Mouse (Mus musculus): ENCODE results near the gene Gfi1b. TPM values are rescaled to one million over a fixed set of nuclear protein-coding genes. Genes with fewer than 3 reads are reported as not detected.

Gene Gfi1b
- polyA plus RNA-seq, 1 experiment: 0.66 TPM

GRCm38 (mm10) chr2:28640461-28641424 lies 19.0 kb upstream of the Gfi1b start, which contains the start of gene Tsc1:
Gene Tsc1, plus strand, starts transcription at chr2:28641228.
- 2% methylated on average over 46 of the region's 47 CpGs for WGBS
- peaks cover 6% of the 10 kb centered on the region for H3K4me1 ChIP-seq (ENCODE audit: control insufficient read depth, insufficient read depth, low read length)
- TF ChIP-seq CTCF (IDR thresholded peaks at IDR 0.05; ENCODE audit: insufficient read depth, low read length): no peak
- peak; percentile 91 for TF ChIP-seq POLR2A (IDR thresholded peaks at IDR 0.05; ENCODE audit: borderline replicate concordance, extremely low read depth, low read depth, low read length)
- H3K4me3 ChIP-seq (replicated peaks; ENCODE audit: extremely low read depth, low read depth, low read length): peak within 1 kb of the TSS; percentile 78
- DNase-seq: peak; percentile 92

GRCm38 (mm10) chr2:28639794-28640193 lies 18.0 kb upstream of the Gfi1b start:
- DNase-seq: no peak

GRCm38 (mm10) chr2:28638886-28639285 lies 17.1 kb upstream of the Gfi1b start:
- no peak overlapping the region for H3K4me3 ChIP-seq (replicated peaks; ENCODE audit: extremely low read depth, low read depth, low read length)
- TF ChIP-seq CTCF (IDR thresholded peaks at IDR 0.05; ENCODE audit: insufficient read depth, low read length) (no peak), POLR2A (IDR thresholded peaks at IDR 0.05; ENCODE audit: borderline replicate concordance, extremely low read depth, low read depth, low read length) (no peak)
- 14% methylated on average over 9 of the region's 9 CpGs for WGBS
- peaks cover 6% of the 10 kb centered on the region for H3K4me1 ChIP-seq (ENCODE audit: control insufficient read depth, insufficient read depth, low read length)
- DNase-seq: peak; percentile 23

More at GRCm38 (mm10) chr2:28639794-28640193, 18.0 kb upstream of the Gfi1b start:
- WGBS: 59% methylated on average over 7 of the region's 7 CpGs
- no peak for TF ChIP-seq POLR2A (IDR thresholded peaks at IDR 0.05; ENCODE audit: borderline replicate concordance, extremely low read depth, low read depth, low read length)
- TF ChIP-seq CTCF (IDR thresholded peaks at IDR 0.05; ENCODE audit: insufficient read depth, low read length): peak; percentile 35; the same call in 1 of the 2 replicates
- peaks cover 6% of the 10 kb centered on the region for H3K4me1 ChIP-seq (ENCODE audit: control insufficient read depth, insufficient read depth, low read length)
- no peak overlapping the region for H3K4me3 ChIP-seq (replicated peaks; ENCODE audit: extremely low read depth, low read depth, low read length)

- DNase-seq: peak; percentile 21
- peak overlapping the region; percentile 28 for H3K4me3 ChIP-seq (replicated peaks; ENCODE audit: extremely low read depth, low read depth, low read length)
- TF ChIP-seq POLR2A (IDR thresholded peaks at IDR 0.05; ENCODE audit: borderline replicate concordance, extremely low read depth, low read depth, low read length): no peak
- TF ChIP-seq CTCF (IDR thresholded peaks at IDR 0.05; ENCODE audit: insufficient read depth, low read length): no peak
- 31% methylated on average over 9 of the region's 9 CpGs for WGBS
- H3K4me1 ChIP-seq (ENCODE audit: control insufficient read depth, insufficient read depth, low read length): peaks cover 6% of the 10 kb centered on the region
Observed at GRCm38 (mm10) chr2:28638352-28638751, 16.6 kb upstream of the Gfi1b start.

GRCm38 (mm10) chr2:28637106-28637845 lies 15.5 kb upstream of the Gfi1b start:
- WGBS: 64% methylated on average over 9 of the region's 9 CpGs
- peaks cover 6% of the 10 kb centered on the region for H3K4me1 ChIP-seq (ENCODE audit: control insufficient read depth, insufficient read depth, low read length)
- H3K4me3 ChIP-seq (replicated peaks; ENCODE audit: extremely low read depth, low read depth, low read length): no peak overlapping the region
- no peak for DNase-seq
- TF ChIP-seq CTCF (IDR thresholded peaks at IDR 0.05; ENCODE audit: insufficient read depth, low read length) (no peak), POLR2A (IDR thresholded peaks at IDR 0.05; ENCODE audit: borderline replicate concordance, extremely low read depth, low read depth, low read length) (no peak)

GRCm38 (mm10) chr2:28635199-28635598 lies 13.4 kb upstream of the Gfi1b start:
- DNase-seq: no peak
- TF ChIP-seq POLR2A (IDR thresholded peaks at IDR 0.05; ENCODE audit: borderline replicate concordance, extremely low read depth, low read depth, low read length) (no peak), CTCF (IDR thresholded peaks at IDR 0.05; ENCODE audit: insufficient read depth, low read length) (no peak)
- WGBS: 65% methylated on average over 1 of the region's 1 CpGs
- Histone ChIP-seq H3K4me3 (replicated peaks; ENCODE audit: extremely low read depth, low read depth, low read length) (no peak overlapping the region), H3K4me1 (ENCODE audit: control insufficient read depth, insufficient read depth, low read length) (peaks cover 3% of the 10 kb centered on the region; the same call in 1 of the 2 replicates)

- no peak for TF ChIP-seq CTCF (IDR thresholded peaks at IDR 0.05; ENCODE audit: insufficient read depth, low read length)
- TF ChIP-seq POLR2A (IDR thresholded peaks at IDR 0.05; ENCODE audit: borderline replicate concordance, extremely low read depth, low read depth, low read length): no peak
- Histone ChIP-seq H3K4me1 (ENCODE audit: control insufficient read depth, insufficient read depth, low read length) (no peaks in the 10 kb centered on the region), H3K4me3 (replicated peaks; ENCODE audit: extremely low read depth, low read depth, low read length) (no peak overlapping the region)
- WGBS: 32% methylated on average over 4 of the region's 4 CpGs
- DNase-seq: no peak
Observed at GRCm38 (mm10) chr2:28633136-28633535, 11.4 kb upstream of the Gfi1b start.

- TF ChIP-seq CTCF (IDR thresholded peaks at IDR 0.05; ENCODE audit: insufficient read depth, low read length): no peak
- TF ChIP-seq POLR2A (IDR thresholded peaks at IDR 0.05; ENCODE audit: borderline replicate concordance, extremely low read depth, low read depth, low read length): no peak
- 79% methylated on average over 1 of the region's 1 CpGs for WGBS
- Histone ChIP-seq H3K4me1 (ENCODE audit: control insufficient read depth, insufficient read depth, low read length) (no peaks in the 10 kb centered on the region), H3K4me3 (replicated peaks; ENCODE audit: extremely low read depth, low read depth, low read length) (no peak overlapping the region)
- DNase-seq: no peak
Observed at GRCm38 (mm10) chr2:28632626-28633025, 10.8 kb upstream of the Gfi1b start.

GRCm38 (mm10) chr2:28629911-28630381 lies 8.2 kb upstream of the Gfi1b start:
- no peak for TF ChIP-seq CTCF (IDR thresholded peaks at IDR 0.05; ENCODE audit: insufficient read depth, low read length)
- no peak for TF ChIP-seq POLR2A (IDR thresholded peaks at IDR 0.05; ENCODE audit: borderline replicate concordance, extremely low read depth, low read depth, low read length)
- no peaks in the 10 kb centered on the region for H3K4me1 ChIP-seq (ENCODE audit: control insufficient read depth, insufficient read depth, low read length)
- 44% methylated on average over 4 of the region's 4 CpGs for WGBS
- no peak for DNase-seq
- H3K4me3 ChIP-seq (replicated peaks; ENCODE audit: extremely low read depth, low read depth, low read length): no peak overlapping the region
